Mouse (Mus musculus) megakaryocyte, embryonic 14.5 days (primary cell): ENCODE data around the gene Vax1. TPM values are rescaled to one million over a fixed set of nuclear protein-coding genes. Genes with fewer than 3 reads are reported as not detected.

Source experiments
- H3K27me3 ChIP-seq: replicated peaks from 2 replicates; pipeline ENCODE3; 2012; ENCODE audit warnings: inconsistent platforms
- H3K36me3 ChIP-seq: replicated peaks from 2 replicates; pipeline ENCODE3; 2012; ENCODE audit warnings: low read length, inconsistent platforms, mixed read lengths
- H3K4me1 ChIP-seq: 2 replicates; pipeline ENCODE4 v1.6.1; 2012; ENCODE audit warnings: inconsistent platforms
- H3K4me3 ChIP-seq: replicated peaks from 2 replicates; pipeline ENCODE3; 2012; ENCODE audit warnings: moderate library complexity, mild to moderate bottlenecking, inconsistent platforms
- H3K9me3 ChIP-seq: 2 replicates; pipeline ENCODE4 v1.6.1; 2012; ENCODE audit warnings: inconsistent platforms
- FLI1 ChIP-seq: IDR thresholded peaks from 2 replicates; pipeline ENCODE4 v1.6.1; 2012; ENCODE audit warnings: low read length, inconsistent platforms, mixed read lengths
- GATA1 ChIP-seq: IDR thresholded peaks from 3 replicates; pipeline ENCODE4 v1.6.1; 2012; ENCODE audit warnings: mixed read lengths, low read length, inconsistent platforms, borderline replicate concordance
- polyA plus RNA-seq: library from polyadenylated mRNA; stranded (reverse); fragments of >175 nt; gene quantifications from 2 replicates; pipeline ENCODE4 v1.2.3, GENCODE M21; 2012; ENCODE audit warnings: low replicate concordance; ENCODE audit not compliant: insufficient read depth

The Vax1 gene
- polyA plus RNA-seq: not detected in 2 replicates

DNA sequence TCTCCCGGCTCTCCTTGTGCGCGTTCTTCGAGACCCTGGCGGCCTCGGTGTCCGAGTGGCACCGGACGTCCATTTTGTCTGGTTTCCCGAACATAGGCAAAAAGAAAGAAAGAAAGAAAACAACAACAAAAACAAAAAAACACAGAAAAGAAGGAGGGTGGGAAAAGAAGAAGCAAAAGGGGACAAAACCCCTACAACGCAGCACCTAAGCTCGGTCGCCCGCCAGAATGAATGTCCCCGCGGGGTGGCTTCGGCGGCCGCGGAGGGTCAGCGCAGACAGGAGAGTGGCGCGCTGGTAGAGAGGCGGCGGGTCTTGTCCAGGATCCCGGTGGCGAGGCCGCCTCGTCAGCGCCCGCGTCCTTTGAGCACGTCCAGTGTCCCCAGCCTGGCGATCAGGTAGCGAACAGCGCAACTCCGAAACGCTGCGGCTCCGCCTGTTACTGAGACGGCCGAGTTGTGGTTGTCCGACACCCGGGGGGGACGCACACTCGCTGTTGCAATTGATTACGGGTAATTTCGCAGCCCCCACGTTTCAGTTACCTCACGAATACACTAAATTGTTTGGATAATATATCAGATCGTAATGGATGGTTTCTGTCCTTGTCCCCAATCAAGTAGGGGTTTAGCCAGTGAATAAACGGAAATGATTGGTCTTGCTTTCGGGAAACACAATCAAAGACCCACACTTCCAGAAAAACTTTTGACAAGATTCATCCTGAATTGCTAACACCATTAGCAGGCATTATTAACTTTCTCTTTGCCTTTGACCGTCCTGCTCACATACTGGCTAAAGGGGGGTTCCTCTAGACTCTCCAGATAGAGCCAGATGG lies at the start of gene Vax1:
Vax1 (minus strand) TSS at position 121 of the 830 bp plus-strand sequence.
- Histone ChIP-seq H3K9me3 (no peaks in the 10 kb centered on the region), H3K4me1 (peaks cover 26% of the 10 kb centered on the region), H3K27me3 (peaks cover 95% of the 10 kb centered on the region), H3K36me3 (no peaks in the 10 kb centered on the region), H3K4me3 (peak within 1 kb of the TSS; percentile 80)
- TF ChIP-seq GATA1 (no peak), FLI1 (no peak)

- Histone ChIP-seq H3K4me1 (peaks cover 5% of the 10 kb centered on the region), H3K9me3 (no peaks in the 10 kb centered on the region), H3K4me3 (no peak within 1 kb of the TSS), H3K36me3 (no peaks in the 10 kb centered on the region), H3K27me3 (peaks cover 14% of the 10 kb centered on the region)
- TF ChIP-seq FLI1 (no peak), GATA1 (no peak)
These were observed 49.1 kb upstream of the Vax1 start, which contains the start of gene Kcnk18 for GRCm38 (mm10) chr19:59218991-59219390. Kcnk18 (plus strand) TSS chr19:59219214.

- Histone ChIP-seq H3K9me3 (no peaks in the 10 kb centered on the region), H3K4me3 (no peak overlapping the region), H3K4me1 (peaks cover 8% of the 10 kb centered on the region), H3K27me3 (peaks cover 18% of the 10 kb centered on the region), H3K36me3 (no peaks in the 10 kb centered on the region)
- no peak for TF ChIP-seq FLI1
- TF ChIP-seq GATA1: no peak
These were observed 47.0 kb upstream of the Vax1 start for GRCm38 (mm10) chr19:59216891-59217290.

GRCm38 (mm10) chr19:59208986-59209385 lies 39.1 kb upstream of the Vax1 start:
- TF ChIP-seq FLI1: no peak
- no peak for TF ChIP-seq GATA1
- no peaks in the 10 kb centered on the region for H3K9me3 ChIP-seq
- no peak overlapping the region for H3K4me3 ChIP-seq
- H3K36me3 ChIP-seq: no peaks in the 10 kb centered on the region
- H3K27me3 ChIP-seq: peaks cover 27% of the 10 kb centered on the region
- H3K4me1 ChIP-seq: peaks cover 4% of the 10 kb centered on the region; the same call in 1 of the 2 replicates

DNA sequence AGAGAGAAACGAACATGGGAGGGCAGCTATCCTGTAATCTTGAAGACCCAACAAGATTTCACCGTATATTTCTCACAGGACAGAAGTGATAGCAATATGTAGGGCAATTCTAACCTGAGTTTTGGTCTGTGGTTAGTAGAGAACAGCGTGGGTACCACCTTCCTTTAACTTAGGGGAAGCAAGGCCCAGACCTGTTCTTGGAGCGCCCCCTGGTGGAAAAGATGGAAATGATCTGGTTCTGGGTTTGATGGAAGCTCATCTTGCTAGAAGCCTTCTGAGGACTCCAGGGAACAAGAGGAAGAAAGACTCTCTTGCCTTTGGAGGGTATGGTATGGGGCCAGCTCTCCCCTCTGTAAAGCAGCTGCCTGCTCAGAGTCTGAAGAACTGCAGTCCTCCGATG lies 38.6 kb upstream of the Vax1 start:
- Histone ChIP-seq H3K4me3 (no peak overlapping the region), H3K36me3 (no peaks in the 10 kb centered on the region), H3K27me3 (peaks cover 27% of the 10 kb centered on the region), H3K4me1 (peaks cover 4% of the 10 kb centered on the region; the same call in 1 of the 2 replicates), H3K9me3 (no peaks in the 10 kb centered on the region)
- TF ChIP-seq GATA1 (no peak), FLI1 (no peak)

- TF ChIP-seq GATA1: no peak
- TF ChIP-seq FLI1: no peak
- H3K4me3 ChIP-seq: no peak overlapping the region
- peaks cover 14% of the 10 kb centered on the region for H3K4me1 ChIP-seq
- peaks cover 63% of the 10 kb centered on the region for H3K27me3 ChIP-seq
- no peaks in the 10 kb centered on the region for H3K36me3 ChIP-seq
- H3K9me3 ChIP-seq: peaks cover 17% of the 10 kb centered on the region
These were observed 28.3 kb upstream of the Vax1 start for GRCm38 (mm10) chr19:59198161-59198560.

GRCm38 (mm10) chr19:59196111-59196666 lies 26.3 kb upstream of the Vax1 start:
- peaks cover 69% of the 10 kb centered on the region for H3K27me3 ChIP-seq
- TF ChIP-seq GATA1 (no peak), FLI1 (no peak)

GRCm38 (mm10) chr19:59195181-59195770 lies 25.4 kb upstream of the Vax1 start:
- H3K4me3 ChIP-seq: no peak overlapping the region
- peaks cover 79% of the 10 kb centered on the region for H3K27me3 ChIP-seq
- H3K36me3 ChIP-seq: no peaks in the 10 kb centered on the region
- TF ChIP-seq GATA1 (no peak), FLI1 (no peak)
- peaks cover 16% of the 10 kb centered on the region for H3K4me1 ChIP-seq
- H3K9me3 ChIP-seq: peaks cover 17% of the 10 kb centered on the region

More at GRCm38 (mm10) chr19:59196111-59196666, 26.3 kb upstream of the Vax1 start:
- Histone ChIP-seq H3K9me3 (peaks cover 17% of the 10 kb centered on the region), H3K4me1 (peaks cover 16% of the 10 kb centered on the region), H3K4me3 (no peak overlapping the region), H3K36me3 (no peaks in the 10 kb centered on the region)

GRCm38 (mm10) chr19:59193986-59194820 lies 24.3 kb upstream of the Vax1 start:
- Histone ChIP-seq H3K27me3 (peaks cover 83% of the 10 kb centered on the region), H3K36me3 (no peaks in the 10 kb centered on the region), H3K4me3 (peak overlapping the region; percentile 86), H3K9me3 (peaks cover 9% of the 10 kb centered on the region), H3K4me1 (peaks cover 16% of the 10 kb centered on the region)
- TF ChIP-seq FLI1 (no peak), GATA1 (no peak)
